Mouse (Mus musculus): ENCODE measurements at regions not wholly inside any gene's neighbourhood (a gene's known extent, or its start where the extent isn't known, plus 50 kb on each side); places are given as distances from the start of the nearest gene placed in this dataset.
"Not testable (repeated sequence)": the region's sequence is repeated elsewhere in the genome, so short reads cannot be mapped to it uniquely, and the experiment has no call there.

GRCm38 (mm10) chrX:166809165-166809564 lies 223.6 kb upstream of the Egfl6 start:
- peak; percentile 75 for DNase-seq (ENCODE audit: low read depth, low spot score)

- DNase-seq (ENCODE audit: low read depth, low spot score): peak; percentile 53
Measured at GRCm38 (mm10) chrX:166808207-166808606, 222.7 kb upstream of the Egfl6 start.

GRCm38 (mm10) chrX:166805957-166806356 lies 220.4 kb upstream of the Egfl6 start:
- DNase-seq (ENCODE audit: low read depth, low spot score): no peak

DNA sequence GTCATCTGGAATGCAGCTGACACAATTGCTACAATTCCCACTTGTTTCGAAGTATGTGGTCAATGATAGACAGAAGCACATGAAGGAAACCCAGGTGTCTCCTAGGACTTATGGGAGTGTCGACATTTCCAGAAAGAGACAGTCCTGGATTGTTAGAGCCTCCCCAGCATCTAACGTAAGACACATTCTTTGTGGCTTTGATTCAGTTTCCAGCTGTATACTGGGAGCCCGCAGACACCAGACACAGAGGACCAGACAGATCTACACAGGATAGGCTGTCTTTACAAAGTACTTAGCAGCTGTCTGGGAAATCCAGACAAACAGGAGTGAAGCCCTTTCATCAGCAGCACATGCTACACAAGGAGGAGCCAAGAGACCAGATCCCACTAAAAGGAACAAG lies 220.0 kb upstream of the Egfl6 start:
- DNase-seq (ENCODE audit: low read depth, low spot score): no peak

DNA sequence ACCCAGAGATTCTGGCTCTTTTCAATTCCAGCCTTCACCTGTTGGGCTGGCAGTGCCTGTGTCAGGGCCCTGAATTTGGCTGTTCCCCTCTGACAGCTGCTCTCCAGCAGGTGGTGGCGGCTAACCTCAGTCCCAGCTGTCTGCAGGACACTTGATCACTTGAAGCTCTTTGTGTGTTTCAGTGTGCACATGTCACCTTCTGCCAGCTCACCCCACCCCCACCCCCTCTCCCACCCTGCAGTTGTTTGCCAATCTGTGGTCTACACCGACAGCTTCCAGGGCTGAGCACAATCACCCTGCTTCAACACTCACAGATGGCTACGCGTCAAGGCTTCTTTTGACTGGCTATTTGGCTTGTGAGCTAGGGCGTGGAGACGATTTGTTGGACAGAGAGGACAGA lies 217.7 kb upstream of the Egfl6 start:
- peak; percentile 84 for DNase-seq (ENCODE audit: low read depth, low spot score)

DNA sequence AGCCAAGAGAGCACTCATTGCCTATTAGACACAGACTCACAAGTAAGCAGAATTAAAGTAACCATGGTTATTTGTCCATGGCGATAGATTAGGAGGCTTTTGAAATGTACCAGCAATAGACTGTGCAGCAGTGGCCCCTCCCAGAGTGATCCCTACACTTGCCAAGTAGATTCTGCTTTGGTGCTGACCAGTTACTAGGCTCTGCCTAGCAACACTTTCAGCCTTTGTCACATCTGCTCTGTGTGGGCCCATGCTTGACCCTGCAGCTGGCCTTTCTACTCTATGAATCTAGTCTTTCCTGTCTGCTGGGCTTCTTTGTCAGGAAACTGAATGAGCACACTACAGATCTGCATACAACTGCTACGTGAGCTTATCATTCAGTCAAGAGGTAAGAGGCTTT lies 215.5 kb upstream of the Egfl6 start:
- DNase-seq (ENCODE audit: low read depth, low spot score): no peak

- peak; percentile 66 for DNase-seq (ENCODE audit: low read depth, low spot score)
Measured at GRCm38 (mm10) chrX:166795651-166796050, 210.1 kb upstream of the Egfl6 start.

DNA sequence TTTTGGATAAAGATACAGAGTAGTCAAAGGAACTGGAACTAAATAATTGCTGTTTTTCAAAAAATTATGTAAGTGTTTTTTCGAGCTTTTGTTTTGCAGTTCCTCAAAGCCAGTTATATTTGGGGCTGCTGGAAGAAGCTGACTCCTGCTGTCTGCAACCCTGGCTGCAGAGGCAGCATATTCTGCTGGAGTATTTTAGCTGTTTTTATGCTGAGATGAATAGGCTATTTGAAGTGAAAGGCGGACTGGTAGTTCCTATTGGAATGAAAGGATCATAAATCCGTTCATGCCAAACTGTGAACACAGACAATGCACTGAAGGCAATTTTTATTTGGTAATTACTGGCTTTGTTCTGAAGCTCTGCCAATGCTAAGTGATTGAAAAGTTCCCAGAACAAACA lies 203.5 kb upstream of the Egfl6 start:
- DNase-seq (ENCODE audit: low read depth, low spot score): peak; percentile 72

DNA sequence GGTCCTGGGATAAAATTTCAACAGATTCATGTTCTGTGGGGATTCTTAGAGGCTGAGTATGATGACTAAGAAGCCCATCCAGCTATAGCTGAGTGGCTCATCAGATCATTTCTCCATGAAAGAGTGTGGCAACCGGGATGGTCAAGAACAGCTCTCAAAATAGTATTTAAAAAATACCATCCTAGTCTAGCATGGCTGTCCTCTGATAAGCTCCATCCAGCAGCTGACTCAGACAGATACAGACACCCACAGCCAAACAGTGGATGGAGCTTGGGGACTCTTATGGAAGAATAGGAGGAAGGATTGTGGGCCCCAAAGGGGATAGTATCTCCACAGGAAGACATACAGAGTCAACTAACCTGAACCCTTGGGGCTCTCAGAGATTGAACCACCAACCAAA lies 201.6 kb upstream of the Egfl6 start:
- DNase-seq (ENCODE audit: low read depth, low spot score): not testable (repeated sequence)

GRCm38 (mm10) chrX:166785615-166786014 lies 200.1 kb upstream of the Egfl6 start:
- DNase-seq (ENCODE audit: low read depth, low spot score): no peak

DNA sequence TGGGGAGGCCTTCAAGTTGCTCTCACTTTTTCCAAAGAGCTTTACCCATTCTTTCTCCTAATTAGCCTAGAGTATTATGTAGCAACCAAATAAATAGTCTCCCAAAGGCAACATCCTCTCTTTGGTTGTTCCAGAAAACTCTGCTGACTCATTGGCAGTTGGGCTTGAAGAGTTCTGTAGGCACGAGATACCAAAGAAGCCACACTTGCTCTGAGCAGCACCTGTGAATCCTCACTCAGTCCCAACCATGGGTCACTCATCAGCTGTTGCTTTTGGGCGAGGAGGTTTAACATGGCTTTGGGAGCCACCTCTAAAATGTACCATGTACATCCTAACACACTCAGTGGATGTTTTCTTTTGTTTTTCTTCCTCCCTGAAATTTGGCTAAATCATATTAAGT lies 197.9 kb upstream of the Egfl6 start:
- no peak for DNase-seq (ENCODE audit: low read depth, low spot score)

- no peak for DNase-seq (ENCODE audit: low read depth, low spot score)
Measured at GRCm38 (mm10) chrX:166779334-166780092, 194.0 kb upstream of the Egfl6 start.

DNA sequence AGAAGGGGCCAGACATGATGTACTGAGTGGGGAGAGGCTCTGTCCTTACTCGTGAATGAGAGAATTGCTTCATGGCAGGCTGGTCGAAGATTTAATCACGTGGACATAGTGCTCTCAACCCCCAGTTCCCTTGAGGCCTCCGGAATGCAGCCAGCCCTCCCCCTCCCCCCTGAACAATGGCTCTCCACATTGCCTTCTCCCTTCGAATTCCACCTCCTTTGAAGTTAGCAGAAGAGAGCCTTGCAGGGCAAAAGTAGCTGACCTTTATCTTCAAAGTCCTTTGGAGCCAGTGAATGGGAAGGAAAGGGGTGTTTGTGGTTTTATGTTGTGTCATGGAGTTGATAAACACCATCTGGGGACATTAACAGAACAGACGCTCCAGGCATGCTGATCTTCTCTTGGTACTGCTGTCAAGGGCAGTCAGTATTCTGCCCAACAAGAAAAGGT lies 187.9 kb upstream of the Egfl6 start:
- no peak for DNase-seq (ENCODE audit: low read depth, low spot score)

- peak; percentile 28 for DNase-seq (ENCODE audit: low read depth, low spot score)
Measured at GRCm38 (mm10) chrX:166766991-166767390, 181.5 kb upstream of the Egfl6 start.

DNA sequence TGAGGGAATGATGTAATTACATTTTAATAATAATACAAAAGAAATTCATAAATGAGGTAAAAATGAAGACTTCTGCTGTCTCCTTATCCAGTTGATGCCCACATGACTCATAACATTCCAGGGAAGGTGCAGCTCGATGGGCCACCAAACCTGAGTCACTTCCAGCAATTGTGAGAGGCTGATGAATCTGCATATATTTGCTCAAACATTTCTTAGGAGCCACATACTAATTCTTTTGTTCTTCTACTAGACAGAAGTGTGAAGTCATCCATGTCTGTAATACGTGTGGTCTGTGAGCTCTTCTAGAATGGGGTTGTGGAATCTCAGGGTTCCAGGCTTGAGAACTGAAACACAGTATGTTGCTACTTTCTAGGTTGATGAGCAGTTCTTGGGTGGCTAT lies 180.1 kb upstream of the Egfl6 start:
- DNase-seq (ENCODE audit: low read depth, low spot score): no peak

DNA sequence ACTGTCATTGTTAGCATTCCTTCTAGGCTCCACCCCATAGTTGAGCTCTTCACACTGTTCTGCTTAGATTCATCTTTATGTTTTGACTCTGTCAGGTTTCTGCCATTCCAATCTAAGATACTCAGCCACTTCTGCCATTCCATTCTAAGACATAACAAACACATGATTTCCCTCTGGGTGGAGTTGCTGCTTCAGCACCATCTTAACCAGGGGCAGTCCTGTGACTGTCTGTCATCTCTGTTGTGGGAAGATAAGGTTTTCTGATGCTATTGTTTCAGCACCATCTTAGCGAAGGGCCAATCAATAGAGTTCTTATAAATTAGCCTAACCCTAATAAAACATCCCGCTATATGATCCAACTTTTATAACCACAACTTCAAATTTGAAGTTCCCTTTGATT lies 176.6 kb upstream of the Egfl6 start:
- no peak for DNase-seq (ENCODE audit: low read depth, low spot score)

DNA sequence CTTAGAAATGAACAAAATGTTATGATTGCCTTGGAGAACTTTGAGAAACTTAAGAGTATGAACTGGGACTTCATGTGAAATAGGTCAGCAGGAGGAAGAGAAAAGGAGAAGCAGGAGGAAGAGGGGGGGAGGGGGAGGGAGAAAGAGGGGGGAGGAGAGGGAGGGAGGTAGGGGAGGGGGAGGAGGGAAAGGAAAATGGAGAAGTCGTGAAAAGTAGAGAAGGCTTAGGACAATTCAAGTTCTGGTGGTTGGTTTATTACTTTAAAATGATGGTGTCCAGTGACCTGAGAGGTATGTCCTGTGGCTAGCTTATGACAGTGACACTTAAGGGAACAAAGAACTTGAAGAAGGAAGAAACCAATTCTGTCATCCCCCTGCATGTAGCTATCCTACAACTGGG lies 171.6 kb upstream of the Egfl6 start:
- DNase-seq (ENCODE audit: low read depth, low spot score): no peak

- no peak for DNase-seq (ENCODE audit: low read depth, low spot score)
Measured at GRCm38 (mm10) chrX:166754967-166755654, 169.6 kb upstream of the Egfl6 start.

DNA sequence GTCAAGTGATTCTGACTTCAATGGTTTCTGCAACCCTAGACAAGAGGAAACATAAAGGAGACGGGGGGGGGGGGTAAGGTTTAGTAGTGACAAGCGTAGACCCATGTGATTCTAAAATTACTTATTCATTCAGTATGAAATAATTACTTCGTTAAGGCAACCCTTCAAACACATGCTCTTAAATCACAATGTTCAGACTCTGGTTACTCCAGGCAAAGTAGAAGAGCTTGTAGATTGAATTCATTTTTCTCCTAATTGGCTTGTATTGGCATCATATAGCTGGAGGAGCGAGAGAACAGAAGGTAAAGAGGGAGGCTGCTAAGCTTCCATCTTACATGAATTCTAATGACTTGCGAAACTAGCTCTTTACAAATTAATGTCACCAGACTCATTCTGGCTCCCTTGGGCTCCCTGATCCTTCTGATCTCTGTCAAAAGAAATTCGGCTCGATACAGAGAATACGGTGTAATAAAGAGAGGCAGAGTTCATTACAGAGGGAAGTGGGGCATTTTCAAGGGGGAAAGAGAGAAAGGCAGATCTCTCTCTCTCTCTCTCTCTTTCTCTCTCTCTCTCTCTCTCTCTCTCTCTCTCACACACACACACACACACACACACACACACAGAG lies 163.6 kb upstream of the Egfl6 start:
- peak; percentile 14 for DNase-seq (ENCODE audit: low read depth, low spot score)

DNA sequence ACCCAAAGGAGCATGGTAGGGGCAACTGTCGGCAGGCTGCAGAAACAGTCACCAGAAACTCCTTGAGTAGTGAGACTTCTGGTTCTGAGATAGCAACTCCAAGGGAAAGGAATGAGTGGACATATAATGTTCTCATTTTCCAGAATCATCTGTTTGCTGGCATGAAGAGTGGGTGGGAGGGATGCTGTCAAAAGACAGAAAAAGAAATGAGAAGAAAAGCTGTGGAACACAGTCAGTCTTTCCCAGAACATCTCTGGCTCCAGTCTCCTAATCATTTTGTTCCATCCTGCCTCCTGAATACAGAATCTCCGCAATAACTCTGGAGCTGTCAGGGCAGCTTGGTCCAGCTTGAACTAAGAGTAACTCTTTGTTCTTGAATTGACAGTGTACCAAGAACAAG lies 145.8 kb upstream of the Egfl6 start:
- peak; percentile 54 for DNase-seq (ENCODE audit: low read depth, low spot score)

DNA sequence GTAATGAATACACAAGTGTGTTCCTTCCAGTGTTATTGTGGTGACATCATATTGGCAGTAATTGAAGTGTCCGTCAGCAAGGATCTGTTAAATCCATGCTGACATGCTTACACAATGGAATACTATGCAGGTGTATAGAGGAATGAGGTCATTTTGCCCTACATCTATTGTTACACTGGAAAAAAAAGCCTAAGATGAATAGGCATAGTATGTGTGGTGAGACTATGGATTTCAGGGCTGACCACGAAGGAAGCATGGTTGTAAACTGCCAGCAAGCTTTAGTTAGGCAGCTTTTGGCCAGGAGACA lies 143.1 kb upstream of the Egfl6 start:
- DNase-seq (ENCODE audit: low read depth, low spot score): no peak

DNA sequence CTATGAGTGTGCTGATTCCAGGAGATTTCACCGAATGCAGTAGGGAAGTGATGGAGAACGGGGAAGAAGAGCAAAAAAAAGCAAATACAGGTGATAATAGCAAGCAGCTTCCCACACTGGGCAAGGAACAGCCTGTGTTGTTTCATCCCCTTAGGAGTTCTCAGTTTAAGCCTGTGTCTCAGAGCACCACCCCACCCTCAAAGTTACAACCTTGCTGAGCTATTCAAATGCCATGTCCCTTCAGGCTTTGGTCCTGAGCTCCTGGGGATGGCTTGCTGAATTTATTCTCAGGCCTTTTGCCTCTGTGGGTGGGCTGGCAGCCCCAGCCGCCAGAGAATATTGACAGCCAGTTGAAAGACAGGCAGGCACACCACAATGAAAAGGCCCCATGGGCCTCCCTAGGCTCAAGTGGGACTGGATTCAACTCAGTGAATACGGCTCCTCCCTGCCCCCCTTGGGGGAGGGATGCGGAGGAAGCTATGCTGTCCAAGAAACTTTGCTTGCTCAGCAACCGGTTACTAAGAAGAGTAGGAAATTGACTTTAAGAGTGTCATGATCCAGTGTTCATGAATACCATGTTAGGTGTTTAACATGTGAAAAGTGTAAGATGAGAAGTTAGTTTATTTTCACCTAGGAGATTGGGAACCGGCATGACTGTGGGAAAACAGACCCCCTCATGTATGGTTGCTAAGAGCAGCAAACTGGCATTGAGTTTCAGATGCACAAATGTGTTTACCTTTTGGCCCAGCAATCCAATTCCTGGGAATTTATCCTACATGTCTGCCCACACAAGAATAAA lies 142.5 kb upstream of the Egfl6 start:
- DNase-seq (ENCODE audit: low read depth, low spot score): no peak

Measured in brain, adult 2 months (tissue).